Mouse (Mus musculus): ENCODE data around the gene Gm5965. TPM values are rescaled to one million over a fixed set of nuclear protein-coding genes. Genes with fewer than 3 reads are reported as not detected.
"Not testable (repeated sequence)": the region's sequence is repeated elsewhere in the genome, so short reads cannot be mapped to it uniquely, and the experiment has no call there.

The Gm5965 gene
- polyA plus RNA-seq (2011; ENCODE audit: insufficient read length, low read depth, missing spikeins) = not detected in 2 replicates

DNA sequence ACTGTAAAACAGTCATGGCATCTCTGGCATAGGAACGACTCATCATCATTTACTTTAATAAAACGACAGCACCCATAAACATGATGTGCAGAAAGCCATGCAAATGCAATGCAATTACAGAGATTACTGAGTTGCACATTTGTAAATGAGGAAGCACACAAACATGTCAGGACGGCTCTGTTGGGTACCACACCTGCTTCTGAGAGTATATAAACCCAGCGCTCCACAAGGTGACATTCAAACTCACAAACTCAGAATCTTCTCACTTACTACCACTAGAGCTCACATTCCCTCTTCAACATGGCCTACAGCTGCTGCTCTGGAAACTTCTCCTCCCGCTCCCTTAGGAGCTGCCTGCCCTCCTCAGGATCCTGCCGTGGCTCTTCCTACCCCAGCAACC, at the start of gene Gm5965:
TSS of gene Gm5965 (plus strand) at position 301 of the 400 bp plus-strand sequence.
- H3K4me3 ChIP-seq (ENCODE audit: insufficient read depth, low read length) = no peak within 1 kb of the TSS
- no peak within 1 kb of the TSS for H3K27ac ChIP-seq (ENCODE audit: insufficient read depth, low read length)
- H3K4me1 ChIP-seq (ENCODE audit: control insufficient read depth, insufficient read depth, low read length) = no peaks in the 10 kb centered on the region
- no peak for TF ChIP-seq CTCF (IDR thresholded peaks at IDR 0.05; ENCODE audit: borderline replicate concordance, insufficient read depth, low read length)
- TF ChIP-seq POLR2A (IDR thresholded peaks at IDR 0.05; ENCODE audit: low read depth, low read length) = no peak

DNA sequence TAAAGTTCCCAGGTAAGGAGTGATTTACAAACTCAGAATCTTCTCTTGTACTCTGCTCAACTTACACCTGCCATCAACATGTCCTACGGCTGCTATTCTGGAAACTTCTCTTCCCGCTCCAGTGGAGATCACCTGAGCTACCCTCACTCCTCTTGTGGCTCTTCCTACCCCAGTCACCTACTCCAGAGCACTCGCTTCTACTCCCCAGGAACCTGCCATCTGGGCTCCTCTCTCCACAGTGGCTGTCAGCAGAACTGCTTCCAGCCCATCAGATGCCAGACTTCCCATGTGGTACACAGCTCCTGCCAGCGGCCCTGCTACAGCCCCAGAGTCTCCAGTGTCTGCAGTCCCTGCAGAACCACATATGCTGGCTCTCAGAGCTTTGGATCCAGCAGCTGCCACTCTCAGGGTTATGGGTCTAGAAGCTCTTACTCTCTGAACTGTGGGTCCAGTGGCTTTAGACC, 48.9 kb upstream of the Gm5965 start, which contains the start of gene Krtap13-1:
TSS of gene Krtap13-1 (plus strand) at position 51 of the 464 bp plus-strand sequence.
- TF ChIP-seq POLR2A (IDR thresholded peaks at IDR 0.05; ENCODE audit: low read depth, low read length) (no peak), CTCF (IDR thresholded peaks at IDR 0.05; ENCODE audit: borderline replicate concordance, insufficient read depth, low read length) (no peak)
- Histone ChIP-seq H3K4me1 (ENCODE audit: control insufficient read depth, insufficient read depth, low read length) (no peaks in the 10 kb centered on the region), H3K4me3 (ENCODE audit: insufficient read depth, low read length) (no peak within 1 kb of the TSS), H3K27ac (ENCODE audit: insufficient read depth, low read length) (no peak within 1 kb of the TSS)

DNA sequence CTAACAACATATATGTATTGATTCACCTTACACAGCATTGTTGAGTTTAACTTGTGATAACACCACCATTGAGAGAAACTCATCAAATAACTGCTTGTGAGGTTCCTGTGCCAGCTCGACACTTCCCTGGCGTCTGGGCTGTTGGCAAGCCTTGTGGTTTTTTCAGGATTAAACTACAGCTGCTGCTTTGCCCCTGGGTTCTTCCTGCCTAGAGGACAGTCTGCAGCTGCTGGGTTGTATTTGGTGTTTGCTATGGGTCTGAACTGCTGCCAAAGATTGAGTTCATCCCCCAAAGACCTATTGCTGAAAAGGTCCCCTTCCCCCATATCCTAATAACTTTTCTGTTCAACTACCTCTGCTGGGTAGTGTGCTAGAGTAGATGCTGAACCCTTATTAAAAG, 42.3 kb upstream of the Gm5965 start:
- TF ChIP-seq CTCF (IDR thresholded peaks at IDR 0.05; ENCODE audit: borderline replicate concordance, insufficient read depth, low read length) (no peak), POLR2A (IDR thresholded peaks at IDR 0.05; ENCODE audit: low read depth, low read length) (no peak)
- Histone ChIP-seq H3K27ac (ENCODE audit: insufficient read depth, low read length) (no peak overlapping the region), H3K4me3 (ENCODE audit: insufficient read depth, low read length) (no peak overlapping the region), H3K4me1 (ENCODE audit: control insufficient read depth, insufficient read depth, low read length) (no peaks in the 10 kb centered on the region)

DNA sequence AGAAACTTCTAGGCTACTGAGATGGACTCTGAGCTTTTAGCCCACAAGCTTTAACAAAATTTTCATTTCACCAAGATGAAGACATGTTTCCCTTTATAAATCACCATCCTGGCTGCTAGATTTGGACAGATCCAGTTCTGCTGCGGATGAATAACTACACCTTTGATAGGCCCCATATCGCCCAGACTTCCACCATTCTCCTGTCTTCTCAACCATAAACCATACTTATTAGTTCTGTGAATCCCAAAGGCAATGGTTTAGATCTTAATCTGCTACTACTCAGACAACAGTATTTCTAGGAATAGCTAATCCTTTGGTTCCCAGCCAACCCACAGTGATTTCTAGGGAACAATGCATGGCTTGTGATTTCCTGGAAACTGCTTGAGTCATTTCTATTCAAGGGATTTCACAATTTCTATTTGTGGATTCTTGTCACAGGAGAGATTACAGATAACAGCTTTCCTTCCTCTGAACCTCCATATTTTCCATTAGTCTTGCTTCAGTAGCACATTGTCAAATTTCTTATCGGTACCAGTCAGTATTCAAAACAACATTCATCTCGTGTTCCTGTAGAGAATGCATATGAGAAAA, 32.9 kb upstream of the Gm5965 start:
- TF ChIP-seq CTCF (IDR thresholded peaks at IDR 0.05; ENCODE audit: borderline replicate concordance, insufficient read depth, low read length) = no peak
- TF ChIP-seq POLR2A (IDR thresholded peaks at IDR 0.05; ENCODE audit: low read depth, low read length) = no peak
- Histone ChIP-seq H3K4me3 (ENCODE audit: insufficient read depth, low read length) (no peak overlapping the region), H3K4me1 (ENCODE audit: control insufficient read depth, insufficient read depth, low read length) (no peaks in the 10 kb centered on the region), H3K27ac (ENCODE audit: insufficient read depth, low read length) (no peak overlapping the region)

GRCm38 (mm10) chr16:88747943-88748342, 29.8 kb upstream of the Gm5965 start:
- Histone ChIP-seq H3K4me1 (ENCODE audit: control insufficient read depth, insufficient read depth, low read length) (no peaks in the 10 kb centered on the region), H3K27ac (ENCODE audit: insufficient read depth, low read length) (no peak overlapping the region), H3K4me3 (ENCODE audit: insufficient read depth, low read length) (no peak overlapping the region)
- TF ChIP-seq CTCF (IDR thresholded peaks at IDR 0.05; ENCODE audit: borderline replicate concordance, insufficient read depth, low read length) (no peak), POLR2A (IDR thresholded peaks at IDR 0.05; ENCODE audit: low read depth, low read length) (no peak)

DNA sequence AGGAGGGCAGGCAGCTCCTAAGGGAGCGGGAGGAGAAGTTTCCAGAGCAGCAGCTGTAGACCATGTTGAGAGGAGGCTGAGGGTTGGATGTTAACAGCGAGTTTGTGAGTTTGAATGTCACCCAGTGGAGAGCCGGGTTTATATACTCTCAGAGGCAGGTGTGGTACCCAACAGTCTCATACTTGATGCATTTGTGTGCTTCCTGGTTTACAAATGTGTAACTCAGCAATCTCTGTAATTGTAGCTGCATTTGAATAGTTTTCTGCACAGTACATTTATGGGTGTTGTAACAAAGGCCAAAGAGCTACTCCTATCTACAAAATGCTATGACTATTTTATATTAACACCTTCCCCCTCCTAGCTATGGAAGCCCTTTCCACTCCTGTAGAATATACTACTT, 26.2 kb upstream of the Gm5965 start, which contains the start of gene Krtap13:
TSS of gene Krtap13 (minus strand) at position 101 of the 400 bp plus-strand sequence.
- H3K27ac ChIP-seq (ENCODE audit: insufficient read depth, low read length); H3K4me1 ChIP-seq (ENCODE audit: control insufficient read depth, insufficient read depth, low read length); H3K4me3 ChIP-seq (ENCODE audit: insufficient read depth, low read length): not testable (repeated sequence)

DNA sequence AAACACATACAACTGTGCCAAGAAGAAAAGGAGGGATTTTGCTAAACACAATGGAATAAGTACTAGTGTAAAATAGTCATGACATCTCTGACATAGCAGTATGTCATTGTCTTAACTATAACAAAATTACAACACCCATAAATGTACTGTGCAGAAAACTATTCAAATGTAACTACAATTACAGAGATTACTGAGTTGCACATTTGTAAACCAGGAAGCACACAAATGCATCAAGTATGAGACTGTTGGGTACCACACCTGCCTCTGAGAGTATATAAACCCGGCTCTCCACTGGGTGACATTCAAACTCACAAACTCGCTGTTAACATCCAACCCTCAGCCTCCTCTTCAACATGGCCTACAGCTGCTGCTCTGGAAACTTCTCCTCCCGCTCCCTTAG, 19.1 kb upstream of the Gm5965 start, which contains the start of gene 2310034C09Rik:
TSS of gene 2310034C09Rik (plus strand) at position 301 of the 400 bp plus-strand sequence.
- H3K4me3 ChIP-seq (ENCODE audit: insufficient read depth, low read length); H3K4me1 ChIP-seq (ENCODE audit: control insufficient read depth, insufficient read depth, low read length); H3K27ac ChIP-seq (ENCODE audit: insufficient read depth, low read length): not testable (repeated sequence)

- Histone ChIP-seq H3K4me1 (ENCODE audit: control insufficient read depth, insufficient read depth, low read length) (no peaks in the 10 kb centered on the region), H3K27ac (ENCODE audit: insufficient read depth, low read length) (no peak within 1 kb of the TSS), H3K4me3 (ENCODE audit: insufficient read depth, low read length) (no peak within 1 kb of the TSS)
- TF ChIP-seq POLR2A (IDR thresholded peaks at IDR 0.05; ENCODE audit: low read depth, low read length) (no peak), CTCF (IDR thresholded peaks at IDR 0.05; ENCODE audit: borderline replicate concordance, insufficient read depth, low read length) (no peak)
These were observed 3.6 kb upstream of the Gm5965 start, which contains the start of gene 2310057N15Rik for GRCm38 (mm10) chr16:88774106-88774505. Gene 2310057N15Rik (minus strand): TSS chr16:88774206.

DNA sequence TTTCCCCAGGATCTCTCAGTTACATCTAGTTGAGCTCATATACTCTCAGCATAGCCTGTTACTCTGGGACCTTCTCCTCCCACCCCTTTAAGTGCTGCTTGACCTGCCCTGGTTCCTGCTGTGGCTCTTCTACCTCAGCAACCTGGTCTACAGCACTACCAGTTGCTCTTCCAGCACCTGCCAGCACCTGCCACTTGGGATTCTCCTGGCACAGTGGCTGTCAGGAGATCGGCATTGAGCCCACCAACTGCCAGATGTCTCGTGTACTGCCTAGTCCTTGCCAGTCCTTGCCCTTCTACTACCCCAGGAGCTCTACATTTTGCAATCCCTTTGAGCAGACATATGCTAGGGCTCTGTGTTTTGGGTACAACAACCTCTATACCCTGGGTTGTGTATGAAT, 9.1 kb downstream of the Gm5965 start:
- Histone ChIP-seq H3K4me3 (ENCODE audit: insufficient read depth, low read length) (no peak overlapping the region), H3K27ac (ENCODE audit: insufficient read depth, low read length) (no peak overlapping the region), H3K4me1 (ENCODE audit: control insufficient read depth, insufficient read depth, low read length) (no peaks in the 10 kb centered on the region)
- TF ChIP-seq POLR2A (IDR thresholded peaks at IDR 0.05; ENCODE audit: low read depth, low read length) = no peak
- no peak for TF ChIP-seq CTCF (IDR thresholded peaks at IDR 0.05; ENCODE audit: borderline replicate concordance, insufficient read depth, low read length)

GRCm38 (mm10) chr16:88811827-88812226, 34.1 kb downstream of the Gm5965 start, which contains the start of gene Gm20741:
Gene Gm20741 (minus strand): TSS chr16:88812220.
- TF ChIP-seq CTCF (IDR thresholded peaks at IDR 0.05; ENCODE audit: borderline replicate concordance, insufficient read depth, low read length) = no peak
- no peak for TF ChIP-seq POLR2A (IDR thresholded peaks at IDR 0.05; ENCODE audit: low read depth, low read length)
- no peak within 1 kb of the TSS for H3K4me3 ChIP-seq (ENCODE audit: insufficient read depth, low read length)
- no peak within 1 kb of the TSS for H3K27ac ChIP-seq (ENCODE audit: insufficient read depth, low read length)
- no peaks in the 10 kb centered on the region for H3K4me1 ChIP-seq (ENCODE audit: control insufficient read depth, insufficient read depth, low read length)
